10 mouse cellular contexts compared by ENCODE assay signal in the genomic region with DNA sequence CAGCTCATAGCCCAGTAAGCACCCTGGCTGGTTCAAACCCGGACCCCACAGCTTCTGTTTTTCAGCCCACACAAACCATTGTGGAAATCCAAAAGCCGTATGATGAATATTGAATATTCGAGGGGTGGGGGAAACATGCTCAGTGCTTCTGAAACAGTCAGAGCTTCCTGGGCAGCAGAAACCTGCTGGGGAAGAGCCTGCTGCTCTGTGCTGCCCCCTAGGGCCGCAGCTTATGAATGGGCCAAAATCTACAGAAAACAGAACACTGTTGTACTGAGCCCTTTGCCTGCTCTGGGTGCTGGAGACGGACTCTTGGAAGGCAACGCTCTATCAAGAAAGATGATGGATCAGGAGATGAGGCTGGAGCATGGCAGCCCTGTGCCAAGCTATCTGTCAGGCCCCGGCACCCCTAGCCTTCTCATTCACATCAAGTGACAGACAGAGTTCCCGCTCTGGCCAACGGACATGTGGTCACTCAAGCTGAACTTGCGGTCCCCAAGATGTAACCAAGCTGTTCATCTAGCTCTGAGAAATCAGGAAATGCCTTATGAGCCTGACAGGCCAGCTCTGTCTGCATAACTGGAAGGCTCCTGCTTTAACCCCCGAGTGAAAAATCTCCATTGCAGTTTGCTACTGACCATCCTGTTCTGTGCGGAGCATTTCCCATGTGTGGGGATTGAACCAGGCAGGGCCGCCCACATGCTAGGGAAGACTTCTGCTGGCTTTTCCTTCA. TPM values are rescaled to one million over a fixed set of nuclear protein-coding genes. Genes with fewer than 3 reads are reported as not detected.
DNase-seq lines count a peak whose midpoint lies in the region; ATAC-seq lines count a peak whose summit lies in the region.
"Had no signal": no experiment of that assay in that cellular context is flagged by ENCODE, and none has a peak within 500 bp of the region (broad histone marks: within the 10 kb centered on the region; RNA-seq: fewer than 3 reads in every experiment).

No protein-coding gene starts in this region.

- no peaks in the 10 kb centered on the region for H3K36me3 ChIP-seq in hindbrain, embryonic 11.5 days (ENCODE audit: control insufficient read depth, insufficient read depth, low read length)
- H3K36me3 ChIP-seq in hindbrain, embryonic 10.5 days = no peaks in the 10 kb centered on the region
- H3K36me3 ChIP-seq: embryonic facial prominence, embryonic 15.5 days; limb, embryonic 13.5 days had no signal

- DNase-seq in hindbrain, embryonic 11.5 days (ENCODE audit: low spot score) = peak; percentile 61
- DNase-seq in hindbrain, embryonic 10.5 days (ENCODE audit: low spot score) = no peak
- DNase-seq in right cerebral cortex, postnatal 4 days = peak; percentile 46
- DNase-seq in right cerebral cortex, adult 18-20 months = no peak
- DNase-seq in embryo, embryonic 10.5 days (ENCODE audit: low spot score) = peak; percentile 42
- peak; percentile 26 for DNase-seq in thymus, postnatal 25 days
- DNase-seq in frontal cortex, postnatal 10 days (ENCODE audit: low spot score in 2 of 2) = no peak
- DNase-seq in MN1 (ENCODE audit: low spot score) = no peak

- no peaks in the 10 kb centered on the region for H3K9me3 ChIP-seq in hindbrain, embryonic 11.5 days (ENCODE audit: control insufficient read depth, low read length)
- H3K9me3 ChIP-seq in hindbrain, embryonic 10.5 days = no peaks in the 10 kb centered on the region
- H3K9me3 ChIP-seq: embryonic facial prominence, embryonic 15.5 days; limb, embryonic 13.5 days had no signal

- H3K4me3 ChIP-seq in hindbrain, embryonic 11.5 days (ENCODE audit: low read depth, low read length) = no peak overlapping the region
- no peak overlapping the region for H3K4me3 ChIP-seq in hindbrain, embryonic 10.5 days
- H3K4me3 ChIP-seq: embryonic facial prominence, embryonic 15.5 days; limb, embryonic 13.5 days had no signal

- WGBS in hindbrain, embryonic 11.5 days = 78% methylated on average over 13 of the region's 13 CpGs
- 76% methylated on average over 13 of the region's 13 CpGs for WGBS in hindbrain, embryonic 10.5 days

- no peaks in the 10 kb centered on the region for H3K27me3 ChIP-seq in hindbrain, embryonic 11.5 days (ENCODE audit: control insufficient read depth, insufficient read depth, low read length)
- H3K27me3 ChIP-seq in hindbrain, embryonic 10.5 days (ENCODE audit: insufficient read depth, poor library complexity, severe bottlenecking) = no peaks in the 10 kb centered on the region
- H3K27me3 ChIP-seq: embryonic facial prominence, embryonic 15.5 days; limb, embryonic 13.5 days had no signal

- H3K4me1 ChIP-seq in hindbrain, embryonic 11.5 days (replicated peaks; ENCODE audit: control insufficient read depth, insufficient read depth, low read length) = no peaks in the 10 kb centered on the region
- H3K4me1 ChIP-seq in hindbrain, embryonic 10.5 days (replicated peaks) = peaks cover 13% of the 10 kb centered on the region; the same call in 1 of the 2 replicates
- H3K4me1 ChIP-seq: embryonic facial prominence, embryonic 15.5 days; limb, embryonic 13.5 days had no signal

- H3K27ac ChIP-seq in hindbrain, embryonic 11.5 days (ENCODE audit: low read depth, low read length) = no peak overlapping the region
- no peak overlapping the region for H3K27ac ChIP-seq in hindbrain, embryonic 10.5 days
- H3K27ac ChIP-seq: embryonic facial prominence, embryonic 15.5 days; limb, embryonic 13.5 days had no signal

- no peak overlapping the region for H3K4me2 ChIP-seq in hindbrain, embryonic 11.5 days (replicated peaks; ENCODE audit: low read depth, low read length)
- H3K4me2 ChIP-seq: embryonic facial prominence, embryonic 15.5 days; limb, embryonic 13.5 days had no signal

- H3K9ac ChIP-seq in hindbrain, embryonic 11.5 days (ENCODE audit: low read depth, low read length) = no peak overlapping the region
- H3K9ac ChIP-seq: embryonic facial prominence, embryonic 15.5 days; limb, embryonic 13.5 days had no signal

- no peak for ATAC-seq in hindbrain, embryonic 11.5 days (ENCODE audit: low FRiP score)

RNA-seq across cellular contexts. Expression of a gene that starts 32.5 kb away (rescaled TPM):
- polyA plus RNA-seq in hindbrain, embryonic 11.5 days (2014; fragmentation: Nextera tagmentation; extraction: Ambion mirVana) = 0.08 TPM in 1 of 2 replicates, not detected in the other
- polyA plus RNA-seq in hindbrain, embryonic 10.5 days (2016; fragmentation: Nextera tagmentation; extraction: Ambion mirVana) = not detected in 2 replicates
- polyA plus RNA-seq: limb, embryonic 13.5 days had no signal

RNA-seq across cellular contexts. Expression of a gene that starts 38.9 kb away (rescaled TPM):
- 0.14 and 0.15 TPM in 2 replicates for polyA plus RNA-seq in hindbrain, embryonic 11.5 days (2014; fragmentation: Nextera tagmentation; extraction: Ambion mirVana)
- not detected in 2 replicates for polyA plus RNA-seq in hindbrain, embryonic 10.5 days (2016; fragmentation: Nextera tagmentation; extraction: Ambion mirVana)

RNA-seq across cellular contexts. Expression of a gene that starts 54.8 kb away (rescaled TPM):
- polyA plus RNA-seq in hindbrain, embryonic 11.5 days (2014; fragmentation: Nextera tagmentation; extraction: Ambion mirVana) = 19.6 and 22.6 TPM in 2 replicates
- 20.1 and 22.2 TPM in 2 replicates for polyA plus RNA-seq in hindbrain, embryonic 10.5 days (2016; fragmentation: Nextera tagmentation; extraction: Ambion mirVana)

Comparison
In these comparisons a context has a peak if more than half of its experiments do, and no peak if none do; other contexts are left out.
1. DNase-seq: peak in hindbrain, embryonic 11.5 days (single experiment), right cerebral cortex, postnatal 4 days (single experiment), embryo, embryonic 10.5 days (single experiment) and thymus, postnatal 25 days (single experiment); none in hindbrain, embryonic 10.5 days (single experiment), right cerebral cortex, adult 18-20 months (single experiment), frontal cortex, postnatal 10 days (0 of 2) and MN1 (single experiment).